ENCODE assay signal across 8 mouse cellular contexts in genomic region chr4:53415873-53416637, GRCm38 (mm10). TPM values are rescaled to one million over a fixed set of nuclear protein-coding genes. Genes with fewer than 3 reads are reported as not detected.
DNase-seq lines count a peak whose midpoint lies in the region; ATAC-seq and TF ChIP-seq lines count a peak whose summit lies in the region.

No protein-coding gene starts in this region.

- no peak overlapping the region for H3K27ac ChIP-seq in kidney, adult 2 months (ENCODE audit: insufficient read depth, low read depth, low read length)
- peak overlapping the region; percentile 84 for H3K27ac ChIP-seq in heart, embryonic 13.5 days (replicated peaks)
- H3K27ac ChIP-seq in lung, embryonic 14.5 days (ENCODE audit: low read depth), result peak overlapping the region; percentile 63
- H3K27ac ChIP-seq in neural tube, embryonic 15.5 days (replicated peaks), result no peak overlapping the region

- no peak for ATAC-seq in heart, embryonic 13.5 days (ENCODE audit: extremely low read depth, insufficient number of reproducible peaks, low FRiP score, low TSS enrichment)
- peak; percentile 87 for ATAC-seq in lung, embryonic 14.5 days (ENCODE audit: insufficient read depth)
- no peak for ATAC-seq in neural tube, embryonic 15.5 days (ENCODE audit: low FRiP score)

- peak; percentile 17 for DNase-seq in kidney, adult 2 months
- no peak for DNase-seq in kidney, adult 18-20 months
- peak; percentile 83 for DNase-seq in brain, adult 2 months (ENCODE audit: low read depth, low spot score)
- DNase-seq in lung, embryonic 14.5 days, result peak; percentile 85
- no peak for DNase-seq in ovary, postnatal 36 days (ENCODE audit: low spot score)
- no peak for DNase-seq in thymus, adult 18-20 months

- H3K9me3 ChIP-seq in heart, embryonic 13.5 days, result no peaks in the 10 kb centered on the region
- no peaks in the 10 kb centered on the region for H3K9me3 ChIP-seq in lung, embryonic 14.5 days (ENCODE audit: low read depth, low read length)
- no peaks in the 10 kb centered on the region for H3K9me3 ChIP-seq in neural tube, embryonic 15.5 days (replicated peaks)

- no peak for TF ChIP-seq POLR2A in kidney, adult 2 months (IDR thresholded peaks at IDR 0.05; ENCODE audit: low read depth, low read length)

- no peaks in the 10 kb centered on the region for H3K27me3 ChIP-seq in kidney, adult 2 months (replicated peaks; ENCODE audit: control insufficient read depth, insufficient read depth, low read length)
- H3K27me3 ChIP-seq in heart, embryonic 13.5 days (replicated peaks), result no peaks in the 10 kb centered on the region
- no peaks in the 10 kb centered on the region for H3K27me3 ChIP-seq in lung, embryonic 14.5 days (ENCODE audit: insufficient read depth, low read length)
- no peaks in the 10 kb centered on the region for H3K27me3 ChIP-seq in neural tube, embryonic 15.5 days (replicated peaks)

- H3K4me3 ChIP-seq in kidney, adult 2 months (ENCODE audit: insufficient read depth, low read depth, low read length), result no peak overlapping the region
- H3K4me3 ChIP-seq in heart, embryonic 13.5 days, result no peak overlapping the region
- H3K4me3 ChIP-seq in lung, embryonic 14.5 days (ENCODE audit: low read depth, low read length), result no peak overlapping the region
- no peak overlapping the region for H3K4me3 ChIP-seq in neural tube, embryonic 15.5 days (replicated peaks)

- WGBS in kidney, adult 2 months, result 70% methylated on average over 10 of the region's 10 CpGs
- WGBS in heart, embryonic 13.5 days, result 68% methylated on average over 9 of the region's 10 CpGs
- WGBS in lung, embryonic 14.5 days, result 62% methylated on average over 9 of the region's 10 CpGs
- WGBS in neural tube, embryonic 15.5 days, result 87% methylated on average over 9 of the region's 10 CpGs

- no peak for TF ChIP-seq CTCF in kidney, adult 2 months (conservative IDR thresholded peaks at IDR 0.05; ENCODE audit: insufficient read depth, insufficient read length, low read depth, low read length)
- no peak for TF ChIP-seq CTCF in lung, embryonic 14.5 days (IDR thresholded peaks at IDR 0.05; ENCODE audit: low read depth)

- no peaks in the 10 kb centered on the region for H3K4me1 ChIP-seq in kidney, adult 2 months (ENCODE audit: control insufficient read depth, insufficient read depth, low read length)
- peaks cover 14% of the 10 kb centered on the region for H3K4me1 ChIP-seq in heart, embryonic 13.5 days
- no peaks in the 10 kb centered on the region for H3K4me1 ChIP-seq in lung, embryonic 14.5 days (ENCODE audit: insufficient read depth)
- H3K4me1 ChIP-seq in neural tube, embryonic 15.5 days, result no peaks in the 10 kb centered on the region

- H3K9ac ChIP-seq in heart, embryonic 13.5 days, result no peak overlapping the region
- H3K9ac ChIP-seq in lung, embryonic 14.5 days, result no peak overlapping the region
- no peak overlapping the region for H3K9ac ChIP-seq in neural tube, embryonic 15.5 days (replicated peaks)

- H3K4me2 ChIP-seq in heart, embryonic 13.5 days, result no peak overlapping the region
- no peak overlapping the region for H3K4me2 ChIP-seq in lung, embryonic 14.5 days
- no peak overlapping the region for H3K4me2 ChIP-seq in neural tube, embryonic 15.5 days

- H3K36me3 ChIP-seq in kidney, adult 2 months (ENCODE audit: control insufficient read depth, insufficient read depth, low read length), result no peaks in the 10 kb centered on the region
- no peaks in the 10 kb centered on the region for H3K36me3 ChIP-seq in heart, embryonic 13.5 days
- H3K36me3 ChIP-seq in lung, embryonic 14.5 days (ENCODE audit: insufficient read depth), result no peaks in the 10 kb centered on the region
- H3K36me3 ChIP-seq in neural tube, embryonic 15.5 days, result no peaks in the 10 kb centered on the region

RNA-seq across cellular contexts. Expression of gene Slc44a1, which starts 24.2 kb away (rescaled TPM):
- 26.5 and 27.1 TPM in 2 replicates for polyA plus RNA-seq in kidney, adult 2 months (2012; rRNA removed)
- polyA plus RNA-seq in heart, embryonic 13.5 days (2015; fragmentation: Nextera tagmentation; extraction: Ambion mirVana), result 17.0 and 17.1 TPM in 2 replicates
- polyA plus RNA-seq in lung, embryonic 14.5 days (2014; fragmentation: Nextera tagmentation; extraction: Ambion mirVana), result 51.5 and 51.9 TPM in 2 replicates
- polyA plus RNA-seq in neural tube, embryonic 15.5 days (2015; fragmentation: Nextera tagmentation; extraction: Ambion mirVana), result 10.8 and 15.1 TPM in 2 replicates

Comparison
In these comparisons a context has a peak if more than half of its experiments do, and no peak if none do; other contexts are left out.
1. DNase-seq: peak in kidney, adult 2 months (single experiment), brain, adult 2 months (single experiment) and lung, embryonic 14.5 days (single experiment); none in kidney, adult 18-20 months (single experiment), ovary, postnatal 36 days (single experiment) and thymus, adult 18-20 months (0 of 2).
2. H3K27ac ChIP-seq: peak in heart, embryonic 13.5 days (single experiment) and lung, embryonic 14.5 days (single experiment); none in kidney, adult 2 months (single experiment) and neural tube, embryonic 15.5 days (single experiment).